Mouse (Mus musculus): ENCODE results near the gene Nufip2. TPM values are rescaled to one million over a fixed set of nuclear protein-coding genes. Genes with fewer than 3 reads are reported as not detected.

Gene Nufip2
- polyA plus RNA-seq, 1 experiment from 2014 or later, result 4.7 TPM

DNA sequence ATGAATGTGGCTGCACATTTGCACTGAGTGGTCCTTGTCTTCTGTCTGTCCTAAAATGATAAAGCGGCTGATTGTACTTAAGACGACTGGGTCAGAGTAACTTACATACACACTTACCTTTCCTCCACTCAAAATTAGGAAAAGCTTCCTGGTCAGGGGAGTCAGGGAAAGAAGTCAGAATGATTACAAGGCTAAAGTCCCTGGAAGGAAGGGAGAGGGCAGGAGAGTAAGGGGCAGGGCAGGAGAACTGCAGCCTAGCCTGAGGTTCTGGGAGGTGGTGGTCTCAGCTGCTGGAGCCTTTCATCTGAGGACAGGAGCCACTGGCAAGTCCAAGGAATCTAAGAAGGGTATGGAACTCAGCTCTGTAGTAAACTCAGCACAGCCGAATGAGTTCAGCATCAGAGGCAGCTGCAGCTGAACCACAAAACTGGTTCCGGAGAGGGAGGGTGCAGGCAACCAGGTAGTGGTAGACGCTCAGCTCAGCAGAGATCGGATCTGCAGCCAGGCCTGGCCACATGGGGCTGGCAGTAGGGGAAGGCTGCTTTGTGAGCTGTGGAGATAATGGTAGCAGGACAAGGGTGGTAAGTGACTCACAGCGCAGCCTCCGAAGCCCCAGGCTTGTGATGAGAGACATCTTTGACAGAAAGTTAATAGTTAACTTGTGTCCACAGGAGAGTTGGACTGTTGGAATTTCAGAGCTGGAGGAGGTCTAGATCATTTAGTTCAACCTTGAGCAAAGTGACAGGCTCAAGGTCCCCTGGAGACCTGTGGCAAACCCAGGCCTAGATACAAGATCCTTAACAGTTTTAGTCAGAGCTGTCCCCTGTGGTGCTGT, 86.1 kb downstream of the Nufip2 start:
- Histone ChIP-seq H3K4me3 (replicated peaks) (no peak overlapping the region), H3K9me3 (no peaks in the 10 kb centered on the region), H3K36me3 (no peaks in the 10 kb centered on the region), H3K4me2 (no peak overlapping the region), H3K4me1 (replicated peaks) (peaks cover 20% of the 10 kb centered on the region), H3K27ac (no peak overlapping the region), H3K9ac (replicated peaks) (no peak overlapping the region), H3K27me3 (no peaks in the 10 kb centered on the region)
- ATAC-seq (ENCODE audit: insufficient number of reproducible peaks, insufficient read depth, low FRiP score, low TSS enrichment, low read depth), result no peak
- WGBS, result 67% methylated on average over 8 of the region's 8 CpGs

- H3K27me3 ChIP-seq, result no peaks in the 10 kb centered on the region
- H3K9me3 ChIP-seq, result no peaks in the 10 kb centered on the region
- H3K4me1 ChIP-seq (replicated peaks), result peaks cover 20% of the 10 kb centered on the region
- H3K4me2 ChIP-seq, result no peak overlapping the region
- no peak overlapping the region for H3K4me3 ChIP-seq (replicated peaks)
- peaks cover 18% of the 10 kb centered on the region; the same call in 1 of the 2 replicates for H3K36me3 ChIP-seq
- H3K27ac ChIP-seq, result peak overlapping the region; percentile 82
- ATAC-seq (ENCODE audit: insufficient number of reproducible peaks, insufficient read depth, low FRiP score, low TSS enrichment, low read depth), result peak; percentile 68; the same call in 1 of the 2 replicates
- H3K9ac ChIP-seq (replicated peaks), result no peak overlapping the region
- WGBS, result 41% methylated on average over 9 of the region's 9 CpGs
Measured at GRCm38 (mm10) chr11:77775701-77776400, 89.9 kb downstream of the Nufip2 start.

GRCm38 (mm10) chr11:77777436-77777835, 91.5 kb downstream of the Nufip2 start:
- no peak for ATAC-seq (ENCODE audit: insufficient number of reproducible peaks, insufficient read depth, low FRiP score, low TSS enrichment, low read depth)
- H3K27ac ChIP-seq, result no peak overlapping the region
- H3K27me3 ChIP-seq, result no peaks in the 10 kb centered on the region
- no peak overlapping the region for H3K4me2 ChIP-seq
- 94% methylated on average over 17 of the region's 17 CpGs for WGBS
- H3K4me1 ChIP-seq (replicated peaks), result peaks cover 12% of the 10 kb centered on the region
- H3K9ac ChIP-seq (replicated peaks), result no peak overlapping the region
- no peak overlapping the region for H3K4me3 ChIP-seq (replicated peaks)
- no peaks in the 10 kb centered on the region for H3K9me3 ChIP-seq
- H3K36me3 ChIP-seq, result peaks cover 18% of the 10 kb centered on the region; the same call in 1 of the 2 replicates

DNA sequence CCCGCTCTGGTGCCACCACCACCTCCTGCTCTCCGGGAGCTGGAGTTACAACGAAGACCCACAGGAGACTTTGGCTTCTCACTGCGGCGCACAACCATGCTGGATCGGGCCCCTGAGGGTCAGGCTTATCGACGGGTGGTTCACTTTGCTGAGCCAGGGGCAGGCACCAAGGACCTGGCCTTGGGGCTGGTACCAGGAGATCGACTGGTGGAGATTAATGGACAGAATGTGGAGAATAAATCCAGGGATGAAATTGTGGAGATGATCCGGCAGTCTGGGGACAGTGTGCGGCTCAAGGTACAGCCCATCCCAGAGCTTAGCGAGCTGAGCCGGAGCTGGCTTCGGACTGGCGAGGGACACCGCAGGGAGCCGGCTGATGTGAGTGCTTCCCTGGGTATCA, 92.0 kb downstream of the Nufip2 start:
- Histone ChIP-seq H3K4me3 (replicated peaks) (no peak overlapping the region), H3K27ac (no peak overlapping the region)

GRCm38 (mm10) chr11:77779240-77779639, 93.3 kb downstream of the Nufip2 start:
- no peak overlapping the region for H3K27ac ChIP-seq
- WGBS, result 68% methylated on average over 1 of the region's 1 CpGs

More for the DNA sequence above, 92.0 kb downstream of the Nufip2 start:
- Histone ChIP-seq H3K27me3 (no peaks in the 10 kb centered on the region), H3K4me1 (replicated peaks) (peaks cover 12% of the 10 kb centered on the region), H3K4me2 (no peak overlapping the region), H3K36me3 (peaks cover 18% of the 10 kb centered on the region; the same call in 1 of the 2 replicates), H3K9me3 (no peaks in the 10 kb centered on the region), H3K9ac (replicated peaks) (no peak overlapping the region)
- WGBS, result 90% methylated on average over 17 of the region's 17 CpGs
- no peak for ATAC-seq (ENCODE audit: insufficient number of reproducible peaks, insufficient read depth, low FRiP score, low TSS enrichment, low read depth)

DNA sequence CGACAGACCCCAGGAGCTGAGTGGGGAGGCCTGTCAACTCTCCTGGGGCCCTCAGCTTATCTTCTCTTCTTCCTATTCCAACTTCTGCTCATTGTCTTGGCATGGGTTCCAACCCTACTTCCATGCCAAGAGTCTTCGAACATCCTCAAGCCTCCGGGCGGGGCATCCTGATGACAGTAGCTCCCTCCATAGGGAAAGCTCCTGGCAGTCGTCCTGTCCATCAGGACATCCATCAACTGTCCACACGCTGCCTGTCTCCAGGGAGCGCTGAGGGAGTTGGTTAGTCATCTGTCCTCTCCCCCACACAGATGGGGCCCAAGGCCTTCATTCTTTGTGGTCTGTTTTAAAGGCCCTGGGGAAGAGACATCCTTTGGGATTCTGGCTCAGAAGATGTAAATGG, 95.1 kb downstream of the Nufip2 start:
- ATAC-seq (ENCODE audit: insufficient number of reproducible peaks, insufficient read depth, low FRiP score, low TSS enrichment, low read depth), result no peak
- H3K27me3 ChIP-seq, result no peaks in the 10 kb centered on the region
- H3K4me1 ChIP-seq (replicated peaks), result peaks cover 38% of the 10 kb centered on the region
- H3K27ac ChIP-seq, result no peak overlapping the region
- H3K9me3 ChIP-seq, result no peaks in the 10 kb centered on the region
- no peak overlapping the region for H3K9ac ChIP-seq (replicated peaks)
- H3K4me2 ChIP-seq, result no peak overlapping the region
- 80% methylated on average over 7 of the region's 7 CpGs for WGBS
- H3K36me3 ChIP-seq, result peaks cover 18% of the 10 kb centered on the region; the same call in 1 of the 2 replicates
- no peak overlapping the region for H3K4me3 ChIP-seq (replicated peaks)

More at GRCm38 (mm10) chr11:77779240-77779639, 93.3 kb downstream of the Nufip2 start:
- Histone ChIP-seq H3K4me1 (replicated peaks) (peaks cover 25% of the 10 kb centered on the region), H3K9ac (replicated peaks) (no peak overlapping the region), H3K4me2 (no peak overlapping the region), H3K9me3 (no peaks in the 10 kb centered on the region), H3K4me3 (replicated peaks) (no peak overlapping the region), H3K27me3 (no peaks in the 10 kb centered on the region), H3K36me3 (peaks cover 18% of the 10 kb centered on the region; the same call in 1 of the 2 replicates)
- no peak for ATAC-seq (ENCODE audit: insufficient number of reproducible peaks, insufficient read depth, low FRiP score, low TSS enrichment, low read depth)

GRCm38 (mm10) chr11:77782104-77782815, 96.3 kb downstream of the Nufip2 start:
- Histone ChIP-seq H3K9me3 (no peaks in the 10 kb centered on the region), H3K27ac (no peak overlapping the region)
- ATAC-seq (ENCODE audit: insufficient number of reproducible peaks, insufficient read depth, low FRiP score, low TSS enrichment, low read depth), result no peak

GRCm38 (mm10) chr11:77783211-77783746, 97.3 kb downstream of the Nufip2 start:
- 70% methylated on average over 10 of the region's 10 CpGs for WGBS
- no peak for ATAC-seq (ENCODE audit: insufficient number of reproducible peaks, insufficient read depth, low FRiP score, low TSS enrichment, low read depth)
- Histone ChIP-seq H3K4me2 (no peak overlapping the region), H3K4me1 (replicated peaks) (peaks cover 35% of the 10 kb centered on the region), H3K9ac (replicated peaks) (no peak overlapping the region), H3K9me3 (no peaks in the 10 kb centered on the region), H3K27me3 (no peaks in the 10 kb centered on the region), H3K27ac (peak overlapping the region; percentile 46; the same call in 1 of the 2 replicates), H3K4me3 (replicated peaks) (no peak overlapping the region), H3K36me3 (peaks cover 7% of the 10 kb centered on the region; the same call in 1 of the 2 replicates)

More at GRCm38 (mm10) chr11:77782104-77782815, 96.3 kb downstream of the Nufip2 start:
- Histone ChIP-seq H3K36me3 (peaks cover 17% of the 10 kb centered on the region; the same call in 1 of the 2 replicates), H3K4me1 (replicated peaks) (peaks cover 35% of the 10 kb centered on the region), H3K27me3 (no peaks in the 10 kb centered on the region), H3K9ac (replicated peaks) (no peak overlapping the region), H3K4me3 (replicated peaks) (no peak overlapping the region), H3K4me2 (no peak overlapping the region)
- 83% methylated on average over 7 of the region's 7 CpGs for WGBS

DNA sequence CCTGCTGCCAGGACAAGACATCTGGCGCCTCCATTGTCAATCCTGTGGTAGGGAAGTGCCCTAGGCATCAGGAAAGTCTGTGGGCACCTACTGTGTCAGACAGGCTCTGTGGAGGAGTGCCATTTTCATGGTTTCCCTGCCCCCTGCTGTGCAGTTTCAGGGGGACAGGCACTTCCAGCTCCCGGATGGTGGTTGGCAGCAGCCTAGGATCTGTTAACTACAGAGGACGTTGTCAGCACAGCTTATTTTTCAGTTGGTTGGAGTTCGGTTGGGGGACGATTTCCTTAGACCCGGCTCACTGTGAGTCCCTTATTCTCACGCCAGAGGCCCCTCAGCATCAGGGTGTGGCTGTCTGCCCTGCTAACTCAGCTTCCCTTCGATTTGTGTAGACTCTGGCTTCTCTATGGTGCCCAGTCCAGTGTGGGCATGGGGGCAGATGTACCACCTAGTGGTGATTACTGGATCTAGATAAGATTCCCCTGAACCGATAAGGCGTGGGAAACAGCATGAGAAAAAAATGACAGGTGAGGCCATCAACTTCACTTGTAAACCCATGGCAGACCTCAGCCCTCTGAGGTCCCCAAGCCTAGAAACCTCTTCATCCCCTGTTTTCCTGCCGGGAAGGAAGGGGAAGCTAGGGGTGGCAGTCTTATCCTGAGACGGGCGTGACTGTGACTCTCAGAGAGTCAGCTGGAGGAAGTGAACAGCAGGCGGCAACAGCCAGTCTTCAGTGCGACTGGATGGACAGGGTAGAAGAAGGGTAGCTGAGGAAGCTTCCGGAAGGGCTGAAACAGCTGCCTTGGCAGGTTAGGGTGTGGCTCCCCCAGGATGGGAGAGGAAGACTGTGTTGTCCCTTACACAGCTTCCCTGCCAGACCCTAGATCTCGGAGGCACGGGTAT, 98.0 kb downstream of the Nufip2 start:
- Histone ChIP-seq H3K4me1 (replicated peaks) (peaks cover 35% of the 10 kb centered on the region), H3K36me3 (peaks cover 3% of the 10 kb centered on the region; the same call in 1 of the 2 replicates), H3K4me2 (no peak overlapping the region), H3K4me3 (replicated peaks) (no peak overlapping the region), H3K9ac (replicated peaks) (no peak overlapping the region), H3K27me3 (no peaks in the 10 kb centered on the region), H3K9me3 (no peaks in the 10 kb centered on the region), H3K27ac (peak overlapping the region; percentile 46; the same call in 1 of the 2 replicates)
- no peak for ATAC-seq (ENCODE audit: insufficient number of reproducible peaks, insufficient read depth, low FRiP score, low TSS enrichment, low read depth)
- WGBS, result 60% methylated on average over 18 of the region's 18 CpGs

GRCm38 (mm10) chr11:77784894-77785293, 98.9 kb downstream of the Nufip2 start:
- Histone ChIP-seq H3K4me3 (replicated peaks) (no peak overlapping the region), H3K9me3 (no peaks in the 10 kb centered on the region), H3K4me2 (no peak overlapping the region), H3K4me1 (replicated peaks) (peaks cover 36% of the 10 kb centered on the region), H3K27me3 (no peaks in the 10 kb centered on the region), H3K36me3 (peaks cover 1% of the 10 kb centered on the region; the same call in 1 of the 2 replicates), H3K27ac (0 out of 2 replicates have a peak overlapping the region, but pooled peaks have one; percentile 46), H3K9ac (replicated peaks) (no peak overlapping the region)
- WGBS, result 88% methylated on average over 9 of the region's 9 CpGs
- ATAC-seq (ENCODE audit: insufficient number of reproducible peaks, insufficient read depth, low FRiP score, low TSS enrichment, low read depth), result no peak
